Mouse (Mus musculus) testis, adult 2 months (tissue): ENCODE results near the gene Strbp. TPM values are rescaled to one million over a fixed set of nuclear protein-coding genes. Genes with fewer than 3 reads are reported as not detected.

Source experiments
- H3K27ac ChIP-seq: fragments of 200-500 bp; 2 replicates; pipeline ENCODE4 v1.5.1; 2012; ENCODE audit warnings: low read depth, low read length; ENCODE audit not compliant: control insufficient read depth, insufficient read depth
- H3K27me3 ChIP-seq: fragments of 200-500 bp; 2 replicates; pipeline ENCODE4 v1.6.1; 2012; ENCODE audit warnings: mild to moderate bottlenecking, low read length, moderate library complexity; ENCODE audit not compliant: control insufficient read depth, insufficient read depth
- H3K36me3 ChIP-seq: fragments of 200-500 bp; 2 replicates; pipeline ENCODE4 v1.6.1; 2012; ENCODE audit warnings: mild to moderate bottlenecking, low read length; ENCODE audit not compliant: control insufficient read depth, insufficient read depth
- H3K4me1 ChIP-seq: fragments of 200-500 bp; 2 replicates; pipeline ENCODE4 v1.6.1; 2012; ENCODE audit warnings: low read length; ENCODE audit not compliant: control insufficient read depth, insufficient read depth
- H3K4me3 ChIP-seq: fragments of 200-500 bp; 2 replicates; pipeline ENCODE4 v1.5.1; 2012; ENCODE audit warnings: low read depth, mild to moderate bottlenecking, low read length, moderate library complexity, mixed read lengths; ENCODE audit not compliant: control insufficient read depth
- CTCF ChIP-seq: fragments of 200-500 bp; IDR thresholded peaks from 2 replicates; pipeline ENCODE4 v1.5.1; 2012; ENCODE audit warnings: low read depth, mild to moderate bottlenecking, inconsistent platforms, low read length, moderate library complexity; ENCODE audit not compliant: control insufficient read depth, insufficient read depth, insufficient replicate concordance
- POLR2A ChIP-seq: fragments of 200-500 bp; IDR thresholded peaks from 2 replicates; pipeline ENCODE4 v1.6.1; 2012; ENCODE audit warnings: low read depth, mild to moderate bottlenecking, inconsistent platforms, low read length, moderate library complexity; ENCODE audit not compliant: control insufficient read depth
- polyA plus RNA-seq: library from polyadenylated mRNA; depleted of rRNA; stranded (reverse); fragments of >200 nt; gene quantifications from 2 replicates; pipeline ENCODE4 v1.2.3, GENCODE M21; 2012

Strbp gene
- polyA plus RNA-seq, 1 experiment: 45.8 TPM

GRCm38 (mm10) chr2:37488956-37489355 lies 214.7 kb downstream of the Strbp start:
- Histone ChIP-seq H3K4me3 (no peak overlapping the region), H3K27me3 (no peaks in the 10 kb centered on the region), H3K36me3 (peaks cover 1% of the 10 kb centered on the region), H3K4me1 (no peaks in the 10 kb centered on the region), H3K27ac (no peak overlapping the region)
- TF ChIP-seq CTCF (no peak), POLR2A (no peak)

DNA sequence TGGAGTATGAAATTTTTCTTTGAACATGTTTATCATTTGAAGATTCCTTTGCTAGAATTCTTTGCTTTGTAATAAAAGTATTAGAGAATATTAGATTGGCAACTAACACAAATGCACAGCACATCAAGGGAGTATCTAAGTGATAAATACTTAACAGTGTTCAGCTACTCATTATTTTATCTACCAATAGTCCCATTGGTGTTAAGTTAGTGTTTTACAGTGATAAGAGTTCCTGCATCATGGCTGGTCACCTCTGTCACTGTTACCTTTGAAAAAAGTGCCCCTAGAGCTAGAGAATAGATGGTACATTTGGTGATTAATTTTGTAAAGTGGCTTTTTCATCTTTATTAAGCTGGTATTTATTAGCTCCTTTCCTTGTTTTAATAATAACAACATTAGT lies 217.3 kb downstream of the Strbp start:
- no peak for TF ChIP-seq CTCF
- H3K4me1 ChIP-seq: no peaks in the 10 kb centered on the region
- H3K27me3 ChIP-seq: no peaks in the 10 kb centered on the region
- no peak overlapping the region for H3K27ac ChIP-seq
- no peak overlapping the region for H3K4me3 ChIP-seq
- peaks cover 3% of the 10 kb centered on the region for H3K36me3 ChIP-seq

- no peak overlapping the region for H3K27ac ChIP-seq
- no peaks in the 10 kb centered on the region for H3K27me3 ChIP-seq
- TF ChIP-seq CTCF (no peak), POLR2A (no peak)
- H3K4me3 ChIP-seq: no peak overlapping the region
- no peaks in the 10 kb centered on the region for H3K4me1 ChIP-seq
- H3K36me3 ChIP-seq: peaks cover 3% of the 10 kb centered on the region
These were observed 218.3 kb downstream of the Strbp start for GRCm38 (mm10) chr2:37485370-37485769.

GRCm38 (mm10) chr2:37484165-37484564 lies 219.5 kb downstream of the Strbp start:
- TF ChIP-seq CTCF: no peak
- TF ChIP-seq POLR2A: no peak
- no peaks in the 10 kb centered on the region for H3K27me3 ChIP-seq
- H3K4me3 ChIP-seq: no peak overlapping the region
- peaks cover 3% of the 10 kb centered on the region for H3K36me3 ChIP-seq
- no peaks in the 10 kb centered on the region for H3K4me1 ChIP-seq
- no peak overlapping the region for H3K27ac ChIP-seq

GRCm38 (mm10) chr2:37480039-37480438 lies 223.6 kb downstream of the Strbp start:
- no peaks in the 10 kb centered on the region for H3K4me1 ChIP-seq
- no peak overlapping the region for H3K27ac ChIP-seq
- peaks cover 4% of the 10 kb centered on the region for H3K36me3 ChIP-seq
- TF ChIP-seq POLR2A (no peak), CTCF (no peak)
- no peaks in the 10 kb centered on the region for H3K27me3 ChIP-seq
- H3K4me3 ChIP-seq: no peak overlapping the region

DNA sequence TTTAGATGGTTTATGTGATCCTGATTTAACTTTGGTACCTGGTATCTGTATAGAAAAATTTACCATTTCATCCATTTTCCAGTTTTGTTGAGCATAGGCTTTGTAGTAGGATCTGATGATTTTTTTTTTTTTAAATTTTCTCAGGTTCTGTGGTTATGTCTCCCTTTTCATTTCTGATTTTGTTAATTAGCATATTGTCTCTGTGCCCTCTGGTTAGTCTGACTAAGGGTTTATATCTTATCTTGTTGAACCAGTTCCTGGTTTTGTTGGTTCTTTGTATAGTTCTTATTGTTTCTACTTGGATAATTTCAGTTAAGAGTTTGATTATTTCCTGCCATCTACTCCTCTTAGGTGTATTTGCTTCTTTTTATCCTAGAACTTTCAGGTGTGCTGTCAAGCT lies 224.1 kb downstream of the Strbp start:
- H3K4me1 ChIP-seq: no peaks in the 10 kb centered on the region
- peaks cover 4% of the 10 kb centered on the region for H3K36me3 ChIP-seq
- no peaks in the 10 kb centered on the region for H3K27me3 ChIP-seq
- H3K27ac ChIP-seq: no peak overlapping the region
- no peak for TF ChIP-seq CTCF
- no peak for TF ChIP-seq POLR2A
- H3K4me3 ChIP-seq: no peak overlapping the region

DNA sequence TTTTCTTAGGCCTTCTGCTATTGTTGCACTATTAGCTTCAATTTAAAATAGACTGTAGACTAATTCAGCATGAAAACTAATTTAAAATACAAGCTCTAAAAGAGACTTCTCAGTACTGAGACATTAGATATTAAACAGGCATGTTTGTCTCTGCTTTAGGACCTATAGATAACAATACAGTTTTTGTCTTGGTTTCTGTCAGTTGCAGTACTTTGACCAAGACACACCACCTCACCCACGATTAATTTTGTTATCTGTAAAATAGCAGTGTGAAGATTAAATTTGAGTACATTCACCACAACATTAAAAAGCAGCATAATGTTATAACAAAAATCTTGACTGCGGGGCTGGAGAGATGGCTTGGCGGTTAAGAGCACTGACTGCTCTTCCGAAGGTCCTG lies 237.4 kb downstream of the Strbp start:
- Histone ChIP-seq H3K4me3 (no peak overlapping the region), H3K27ac (no peak overlapping the region), H3K4me1 (no peaks in the 10 kb centered on the region), H3K27me3 (no peaks in the 10 kb centered on the region), H3K36me3 (no peaks in the 10 kb centered on the region)
- TF ChIP-seq POLR2A (no peak), CTCF (no peak)

DNA sequence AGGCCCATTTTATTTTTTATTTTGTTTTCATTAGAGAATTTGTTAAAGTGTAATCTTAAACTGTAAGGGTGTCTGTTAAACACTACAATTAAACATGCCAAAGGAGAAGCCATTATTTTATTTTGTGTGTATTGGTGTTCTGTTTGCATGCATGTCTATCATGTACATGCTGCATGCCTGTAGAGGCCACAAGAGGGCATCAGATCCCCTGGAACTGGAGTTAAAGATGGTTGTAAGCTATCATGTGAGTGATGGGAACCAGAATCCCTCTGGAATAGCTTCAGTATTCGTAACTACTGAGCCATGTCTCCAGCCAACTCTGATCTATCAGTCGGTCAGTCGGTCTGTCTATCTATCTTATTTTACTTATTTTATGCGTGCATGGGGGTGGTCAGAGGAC lies 243.0 kb downstream of the Strbp start:
- no peaks in the 10 kb centered on the region for H3K4me1 ChIP-seq
- TF ChIP-seq POLR2A (no peak), CTCF (no peak)
- no peak overlapping the region for H3K27ac ChIP-seq
- H3K27me3 ChIP-seq: no peaks in the 10 kb centered on the region
- no peaks in the 10 kb centered on the region for H3K36me3 ChIP-seq
- H3K4me3 ChIP-seq: no peak overlapping the region
